Comparison of ENCODE assay signal across 9 mouse cellular contexts in genomic region chr15:5514217-5514616, GRCm38 (mm10).
DNase-seq lines count a peak whose midpoint lies in the region; ATAC-seq and TF ChIP-seq lines count a peak whose summit lies in the region.
"Had no signal": no experiment of that assay in that cellular context is flagged by ENCODE, and none has a peak within 500 bp of the region (broad histone marks: within the 10 kb centered on the region; RNA-seq: fewer than 3 reads in every experiment).

No protein-coding gene starts in this region.

- H3ac ChIP-seq in C2C12 (ENCODE audit: control insufficient read depth, insufficient read length, low read depth), result no peak overlapping the region

- DNase-seq in G1E (ENCODE audit: low spot score), result peak; percentile 51
- DNase-seq in splenic B cell, adult 2 months (ENCODE audit: low read depth, low spot score), result peak; percentile 49
- no peak for DNase-seq in embryo, embryonic 11 days
- DNase-seq: kidney, adult 11 months had no signal

- H3K27me3 ChIP-seq in C2C12 (ENCODE audit: control insufficient read depth, insufficient read depth, insufficient read length) (no peaks in the 10 kb centered on the region), G1E (ENCODE audit: insufficient read depth, low read length) (no peaks in the 10 kb centered on the region)
- H3K27me3 ChIP-seq in splenic B cell, adult 2 months (ENCODE audit: control insufficient read depth, insufficient read depth, low read length, poor library complexity, severe bottlenecking), result no peaks in the 10 kb centered on the region
- H3K27me3 ChIP-seq: midbrain, embryonic 13.5 days had no signal

- peak; percentile 77 for ATAC-seq in G1E (ENCODE audit: extremely low read depth, insufficient number of reproducible peaks, low FRiP score, poor library complexity, severe bottlenecking)
- ATAC-seq in megakaryocyte-erythroid progenitor cell, adult 5-6 weeks (replicated peaks; ENCODE audit: low FRiP score, low TSS enrichment, poor library complexity, severe bottlenecking), result no peak
- no peak for ATAC-seq in frontal cortex, adult (ENCODE audit: low TSS enrichment)
- ATAC-seq: midbrain, embryonic 13.5 days had no signal

- no peaks in the 10 kb centered on the region for H3K79me3 ChIP-seq in C2C12 (ENCODE audit: low read depth)

- H3K9me3 ChIP-seq in G1E (replicated peaks), result no peaks in the 10 kb centered on the region
- H3K9me3 ChIP-seq: midbrain, embryonic 13.5 days had no signal

- TF ChIP-seq CTCF in C2C12 (IDR thresholded peaks at IDR 0.05; ENCODE audit: control insufficient read depth, insufficient read depth, insufficient read length) (no peak), G1E (IDR thresholded peaks at IDR 0.05; ENCODE audit: low read depth, low read length) (no peak)
- no peak for TF ChIP-seq CTCF in embryonic fibroblast, embryonic 13.5 days (IDR thresholded peaks at IDR 0.05; ENCODE audit: borderline replicate concordance, insufficient read depth, low read length)

- H3K36me3 ChIP-seq in C2C12 (ENCODE audit: control insufficient read depth, insufficient read depth) (no peaks in the 10 kb centered on the region), G1E (replicated peaks) (no peaks in the 10 kb centered on the region)
- H3K36me3 ChIP-seq in splenic B cell, adult 2 months (ENCODE audit: control insufficient read depth, insufficient read depth, low read length, poor library complexity, severe bottlenecking), result no peaks in the 10 kb centered on the region
- H3K36me3 ChIP-seq: midbrain, embryonic 13.5 days had no signal

- H3K27ac ChIP-seq in embryonic fibroblast, embryonic 13.5 days (ENCODE audit: insufficient read depth, low read length), result peak overlapping the region; percentile 81
- H3K27ac ChIP-seq: midbrain, embryonic 13.5 days had no signal

- H3K79me2 ChIP-seq in C2C12 (ENCODE audit: control insufficient read depth, insufficient read depth), result no peaks in the 10 kb centered on the region

- H3K4me3 ChIP-seq in C2C12 (ENCODE audit: insufficient read depth, poor library complexity, severe bottlenecking), result no peak overlapping the region
- H3K4me3 ChIP-seq in G1E (ENCODE audit: low read depth, low read length), result no peak overlapping the region; the same call in 1 of the 2 replicates
- no peak overlapping the region for H3K4me3 ChIP-seq in embryonic fibroblast, embryonic 13.5 days (ENCODE audit: insufficient read depth, low read length)
- H3K4me3 ChIP-seq: midbrain, embryonic 13.5 days had no signal

- TF ChIP-seq POLR2A in embryonic fibroblast, embryonic 13.5 days (IDR thresholded peaks at IDR 0.05; ENCODE audit: low read depth, low read length), result no peak

- H3K4me1 ChIP-seq in G1E (ENCODE audit: insufficient read depth, low read depth, low read length), result peaks cover 47% of the 10 kb centered on the region
- H3K4me1 ChIP-seq in embryonic fibroblast, embryonic 13.5 days (ENCODE audit: control insufficient read depth, insufficient read depth, low read length), result peaks cover 3% of the 10 kb centered on the region; the same call in 1 of the 2 replicates
- H3K4me1 ChIP-seq: midbrain, embryonic 13.5 days had no signal

TF ChIP-seq in C2C12, 6 proteins besides CTCF, POLR2A, EP300 and RAD21:
- no peak for TF ChIP-seq MYOD1 (IDR thresholded peaks at IDR 0.05; ENCODE audit: control insufficient read depth, insufficient read length, low read depth)
- TF ChIP-seq CEBPB (IDR thresholded peaks at IDR 0.05; ENCODE audit: low read depth), result peak; percentile 1
